Mouse (Mus musculus) 416B (cell line): Measurements from ENCODE around the gene Mrrf.

ENCODE experiments used
- DNase-seq: peaks from one replicate; pipeline ENCODE4 v3.0.0; 2011; ENCODE audit warnings: low read depth

Gene Mrrf

GRCm38 (mm10) chr2:36230967-36231366 lies 94.8 kb downstream of the Mrrf start:
- peak; percentile 68 for DNase-seq

GRCm38 (mm10) chr2:36234526-36235368 lies 98.6 kb downstream of the Mrrf start:
- peak; percentile 47 for DNase-seq

DNA sequence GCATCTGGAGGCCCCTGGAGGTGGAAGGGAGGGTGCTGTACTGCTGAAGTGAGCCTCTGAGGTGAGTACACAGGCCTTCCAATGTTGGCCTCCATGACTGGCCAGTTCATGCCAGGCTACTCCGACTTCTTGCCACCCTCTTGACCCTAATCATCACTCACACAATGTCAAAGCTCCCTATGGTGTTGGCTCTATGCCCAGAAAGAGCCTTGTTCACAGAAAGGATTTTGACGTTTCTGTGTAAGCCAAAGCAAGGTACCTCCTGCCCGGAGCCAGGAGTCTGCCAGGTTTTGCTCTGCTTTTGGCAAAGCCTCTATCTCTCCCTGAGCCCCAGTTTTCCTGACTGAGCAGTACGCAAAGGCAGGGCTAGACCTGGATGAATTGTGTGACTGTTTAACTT lies 99.7 kb downstream of the Mrrf start:
- peak; percentile 63 for DNase-seq

DNA sequence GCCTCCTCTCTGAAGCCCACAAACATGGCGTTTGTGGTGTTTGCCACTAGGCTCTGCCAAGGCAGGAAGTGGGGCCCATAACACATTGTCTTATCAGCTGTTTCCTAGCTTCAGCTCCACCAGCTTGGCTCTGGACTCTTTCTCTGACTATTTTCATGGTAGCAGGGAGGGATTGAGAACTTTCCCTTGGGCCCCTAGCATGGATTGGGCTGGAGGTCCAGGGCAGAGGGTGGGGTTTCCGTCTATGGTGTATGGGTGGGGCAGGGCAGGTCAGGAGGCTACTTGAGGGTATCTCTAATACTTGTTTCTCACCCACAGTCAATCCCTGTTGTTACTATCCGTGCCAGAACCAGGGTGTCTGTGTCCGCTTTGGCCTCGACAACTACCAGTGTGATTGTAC lies 100.7 kb downstream of the Mrrf start:
- peak; percentile 43 for DNase-seq

DNA sequence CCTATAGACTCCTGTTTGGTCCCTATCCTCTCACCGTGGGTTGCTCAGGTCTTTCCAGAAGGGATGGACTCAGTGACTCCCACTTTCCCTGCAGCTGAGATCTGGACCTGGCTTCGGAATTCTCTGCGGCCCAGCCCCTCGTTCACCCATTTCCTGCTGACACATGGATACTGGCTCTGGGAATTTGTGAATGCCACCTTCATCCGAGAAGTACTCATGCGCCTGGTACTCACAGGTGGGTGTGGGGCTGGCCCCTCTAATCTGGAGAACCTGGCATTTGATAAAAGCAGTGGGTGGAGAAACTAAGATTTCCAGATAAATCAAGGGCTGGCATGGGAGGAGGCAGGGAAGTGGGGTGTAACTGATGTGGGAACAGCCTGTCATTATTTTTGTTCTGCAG lies 101.4 kb downstream of the Mrrf start:
- no peak for DNase-seq

GRCm38 (mm10) chr2:36238467-36238866 lies 102.3 kb downstream of the Mrrf start:
- DNase-seq: peak; percentile 31

- no peak for DNase-seq
Measured at GRCm38 (mm10) chr2:36238951-36239350, 102.8 kb downstream of the Mrrf start.
